Mouse (Mus musculus) cortical plate, adult 2 months (tissue): ENCODE measurements around the gene Map3k5.

Experiments
- CTCF ChIP-seq: fragments of 200-500 bp; IDR thresholded peaks from 2 replicates; pipeline ENCODE4 v1.5.1; 2011; ENCODE audit warnings: mild to moderate bottlenecking, control low read depth, low read length; ENCODE audit not compliant: insufficient read depth; ENCODE audit errors: extremely low read depth
- POLR2A ChIP-seq: fragments of 200-500 bp; IDR thresholded peaks from 2 replicates; pipeline ENCODE4 v1.6.1; 2011; ENCODE audit warnings: mild to moderate bottlenecking, low read length, control low read depth; ENCODE audit not compliant: insufficient read depth; ENCODE audit errors: extremely low read depth

DNA sequence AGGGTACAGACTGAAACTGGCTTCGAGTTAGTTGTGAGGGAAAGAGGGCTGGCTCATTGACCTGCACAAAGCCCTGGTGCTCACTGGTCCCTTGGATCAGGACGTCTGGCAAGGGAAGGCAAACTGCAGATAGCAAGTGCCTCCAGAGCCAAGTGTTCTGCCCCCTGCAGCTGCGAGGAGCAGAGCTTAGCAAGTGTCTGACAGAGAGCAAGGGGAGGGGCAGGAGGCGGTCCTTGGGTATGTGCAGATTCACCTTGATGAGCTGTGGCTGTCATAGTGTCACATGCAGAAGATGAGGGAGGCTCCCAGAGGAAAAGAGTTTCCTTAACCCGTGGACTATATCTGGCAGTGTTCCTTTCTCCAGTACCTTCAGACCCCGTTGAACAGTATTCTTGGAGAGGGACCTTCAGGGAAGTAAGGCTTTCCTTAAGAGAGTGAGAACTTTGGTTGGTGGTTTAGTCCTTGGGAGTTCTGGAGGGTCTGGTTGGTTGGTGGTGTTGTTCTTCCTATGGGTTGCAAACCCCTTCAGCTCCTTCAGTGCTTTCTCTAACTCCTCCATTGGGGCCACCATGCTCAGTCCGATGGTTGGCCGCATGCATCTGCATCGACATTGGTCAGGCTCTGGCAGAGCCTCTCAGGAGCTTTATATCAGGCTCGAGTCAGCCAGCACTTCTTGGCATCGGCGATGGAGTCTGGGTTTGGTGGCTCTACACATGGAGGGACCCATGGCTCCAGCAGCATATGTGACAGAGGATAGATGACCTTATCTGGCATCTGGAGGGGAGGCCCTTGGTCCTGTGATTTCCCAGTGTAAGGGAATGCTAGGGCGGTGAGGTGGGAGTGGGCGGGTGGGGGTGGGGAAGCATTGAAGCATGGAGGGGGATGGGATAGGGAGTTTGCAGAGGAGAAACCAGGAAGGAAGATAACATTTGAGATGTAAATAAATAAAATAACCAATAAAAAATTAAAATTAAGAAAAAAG lies 60.5 kb downstream of the Map3k5 start:
- TF ChIP-seq CTCF (no peak), POLR2A (no peak)
